Mouse (Mus musculus): ENCODE results near the gene Zcchc18. TPM values are rescaled to one million over a fixed set of nuclear protein-coding genes. Genes with fewer than 3 reads are reported as not detected.

The Zcchc18 gene
- polyA plus RNA-seq, 1 experiment from 2014 or later, result 4.1 TPM

Other genes starting within 250 kb of the Zcchc18 start
- gene Morf4l2, start 249.5 kb upstream of the Zcchc18 start, polyA plus RNA-seq (2016; fragmentation: Nextera tagmentation; extraction: Ambion mirVana), result 403 and 424 TPM in 2 replicates
- gene Glra4, start 213.0 kb upstream of the Zcchc18 start, polyA plus RNA-seq (2016; fragmentation: Nextera tagmentation; extraction: Ambion mirVana), result not detected in 2 replicates
- gene Plp1, start 170.5 kb upstream of the Zcchc18 start, polyA plus RNA-seq (2016; fragmentation: Nextera tagmentation; extraction: Ambion mirVana), result 3.8 and 4.4 TPM in 2 replicates
- 0.21 and 0.26 TPM in 2 replicates for gene Rab9b, start 124.4 kb upstream of the Zcchc18 start, polyA plus RNA-seq (2016; fragmentation: Nextera tagmentation; extraction: Ambion mirVana)
- gene H2bfm, start 65.8 kb upstream of the Zcchc18 start, polyA plus RNA-seq (2016; fragmentation: Nextera tagmentation; extraction: Ambion mirVana), result not detected in 2 replicates
- 18.1 and 22.5 TPM in 2 replicates for gene Tmsb15b2, start 17.7 kb upstream of the Zcchc18 start, polyA plus RNA-seq (2016; fragmentation: Nextera tagmentation; extraction: Ambion mirVana)
- 1.4 and 2.3 TPM in 2 replicates for gene Tmsb15l, start 16.3 kb upstream of the Zcchc18 start, polyA plus RNA-seq (2016; fragmentation: Nextera tagmentation; extraction: Ambion mirVana)
- gene Tmsb15b1, start 16.3 kb upstream of the Zcchc18 start, polyA plus RNA-seq (2016; fragmentation: Nextera tagmentation; extraction: Ambion mirVana), result 11.7 and 12.1 TPM in 2 replicates
- gene Slc25a53, start 45.1 kb downstream of the Zcchc18 start, polyA plus RNA-seq (2016; fragmentation: Nextera tagmentation; extraction: Ambion mirVana), result 5.1 and 5.4 TPM in 2 replicates
- gene Fam199x, start 56.4 kb downstream of the Zcchc18 start, polyA plus RNA-seq (2016; fragmentation: Nextera tagmentation; extraction: Ambion mirVana), result 7.8 and 8.4 TPM in 2 replicates
- not detected in 2 replicates for gene Esx1, start 128.9 kb downstream of the Zcchc18 start, polyA plus RNA-seq (2016; fragmentation: Nextera tagmentation; extraction: Ambion mirVana)